Mouse (Mus musculus): ENCODE results near the gene Apom. TPM values are rescaled to one million over a fixed set of nuclear protein-coding genes. Genes with fewer than 3 reads are reported as not detected.

Gene Apom
- polyA plus RNA-seq, 1 experiment = not detected

DNA sequence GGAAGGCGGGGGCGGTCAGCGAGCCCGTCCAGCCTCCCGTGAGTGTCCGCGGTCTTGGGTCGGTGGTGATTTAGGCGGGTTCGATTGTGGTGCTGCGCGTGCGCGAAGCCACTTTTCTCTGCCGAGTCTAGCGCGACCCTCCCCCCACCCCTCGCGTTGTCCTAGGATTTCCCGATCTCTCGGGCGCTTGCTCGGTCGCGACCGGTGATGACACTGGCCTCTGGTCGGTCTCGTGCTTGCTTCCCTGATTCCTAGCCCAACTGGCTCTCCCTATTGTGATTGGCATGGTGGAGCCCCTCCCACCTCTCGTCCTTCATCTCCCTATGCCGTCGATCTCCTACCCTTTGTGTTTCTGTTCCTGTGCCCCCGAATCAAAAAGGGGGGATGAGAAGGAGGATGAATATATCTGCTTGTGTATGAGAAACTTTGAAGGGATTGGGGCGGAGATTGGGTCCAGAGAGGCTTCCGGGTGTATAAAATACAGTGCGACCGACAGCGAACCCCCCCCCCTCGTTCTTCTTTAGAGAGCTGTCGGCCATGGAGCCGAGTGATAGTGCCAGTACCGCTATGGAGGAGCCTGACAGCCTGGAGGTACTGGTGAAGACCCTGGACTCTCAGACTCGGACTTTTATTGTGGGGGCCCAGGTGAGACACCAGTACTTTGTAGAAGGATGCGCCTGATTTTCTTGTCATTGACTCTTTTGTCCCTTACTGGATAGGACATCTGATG, 3.9 kb upstream of the Apom start:
- H3K4me1 ChIP-seq (ENCODE audit: control insufficient read depth, insufficient read depth, low read length) = peaks cover 2% of the 10 kb centered on the region
- TF ChIP-seq POLR2A (IDR thresholded peaks at IDR 0.05; ENCODE audit: insufficient read depth, low read depth, low read length) (no peak), CTCF (IDR thresholded peaks at IDR 0.05; ENCODE audit: insufficient read depth, low read depth, low read length) (no peak)
- peak overlapping the region; percentile 83 for H3K27ac ChIP-seq (ENCODE audit: insufficient read depth, low read depth, low read length)
- peak overlapping the region; percentile 81 for H3K4me3 ChIP-seq (ENCODE audit: insufficient read depth, low read depth, low read length)
- under 1% methylated on average over 43 of the region's 43 CpGs for WGBS

DNA sequence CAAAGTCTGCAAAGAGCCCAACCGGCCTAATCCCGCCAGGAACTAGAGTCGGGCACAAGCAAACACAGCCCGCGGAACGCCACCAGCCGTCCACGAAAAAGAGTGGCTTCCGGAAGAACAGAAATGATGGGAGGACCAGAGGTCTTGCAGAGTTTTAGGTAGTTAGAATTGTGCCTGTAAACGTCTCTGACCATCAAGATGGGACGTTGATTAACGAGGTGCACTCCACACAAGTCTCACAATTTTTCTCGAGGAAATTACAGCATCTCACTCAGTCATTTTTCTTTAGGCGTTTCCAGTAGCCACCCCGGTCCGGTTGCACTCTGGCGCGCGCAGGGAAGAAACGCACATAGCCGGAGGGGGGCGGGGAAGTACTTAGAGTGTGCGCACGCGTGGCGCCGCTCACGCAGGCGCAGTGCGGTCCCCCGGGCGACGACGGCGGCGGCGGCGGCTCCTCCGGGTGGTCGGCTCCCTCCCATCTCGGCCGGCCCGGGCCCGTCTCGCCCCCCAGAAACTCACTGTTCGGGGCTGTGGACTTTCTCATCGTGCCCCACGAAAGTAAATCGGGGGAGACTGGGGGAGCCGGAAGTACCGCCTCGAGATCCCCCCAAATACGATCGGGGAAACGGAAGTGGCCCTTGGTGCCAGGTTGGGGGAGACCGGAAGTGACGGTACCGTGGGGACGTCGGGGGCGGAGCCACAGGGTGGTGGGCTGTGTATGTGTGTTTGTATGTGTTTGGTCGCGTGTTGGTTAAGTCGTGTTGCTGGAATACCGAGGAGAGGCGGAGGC, 3.1 kb upstream of the Apom start, which contains the start of gene Bag6:
Gene Bag6, plus strand, starts transcription at position 378 of the 790 bp plus-strand sequence.
- H3K27ac ChIP-seq (ENCODE audit: insufficient read depth, low read depth, low read length) = peak within 1 kb of the TSS; percentile 83
- H3K4me3 ChIP-seq (ENCODE audit: insufficient read depth, low read depth, low read length) = peak within 1 kb of the TSS; percentile 81
- H3K4me1 ChIP-seq (ENCODE audit: control insufficient read depth, insufficient read depth, low read length) = peaks cover 2% of the 10 kb centered on the region
- under 1% methylated on average over 66 of the region's 66 CpGs for WGBS
- no peak for TF ChIP-seq CTCF (IDR thresholded peaks at IDR 0.05; ENCODE audit: insufficient read depth, low read depth, low read length)
- TF ChIP-seq POLR2A (IDR thresholded peaks at IDR 0.05; ENCODE audit: insufficient read depth, low read depth, low read length) = peak; percentile 39; the same call in 1 of the 2 replicates

DNA sequence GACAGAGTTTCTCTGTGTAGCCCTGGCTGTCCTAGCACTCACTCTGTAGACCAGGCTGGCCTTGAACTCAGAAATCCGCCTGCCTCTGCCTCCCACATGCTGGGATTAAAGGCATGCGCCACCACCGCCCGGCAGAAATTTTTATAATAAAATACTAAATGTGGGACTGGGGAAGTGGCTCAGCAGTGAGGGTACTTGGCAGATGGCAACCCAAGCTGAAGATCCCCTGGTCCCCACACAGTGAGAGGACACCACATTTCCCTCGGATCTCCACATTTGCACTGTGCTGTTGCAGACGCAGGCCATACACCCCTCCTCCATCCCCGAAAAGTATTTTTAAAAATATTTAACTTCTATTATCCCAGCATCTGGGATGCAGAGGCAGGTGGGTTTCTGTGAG, 1.7 kb upstream of the Apom start:
- Histone ChIP-seq H3K4me3 (ENCODE audit: insufficient read depth, low read depth, low read length) (no peak overlapping the region), H3K27ac (ENCODE audit: insufficient read depth, low read depth, low read length) (no peak overlapping the region), H3K4me1 (ENCODE audit: control insufficient read depth, insufficient read depth, low read length) (peaks cover 3% of the 10 kb centered on the region)
- TF ChIP-seq POLR2A (IDR thresholded peaks at IDR 0.05; ENCODE audit: insufficient read depth, low read depth, low read length) (no peak), CTCF (IDR thresholded peaks at IDR 0.05; ENCODE audit: insufficient read depth, low read depth, low read length) (no peak)
- WGBS = 91% methylated on average over 7 of the region's 7 CpGs

DNA sequence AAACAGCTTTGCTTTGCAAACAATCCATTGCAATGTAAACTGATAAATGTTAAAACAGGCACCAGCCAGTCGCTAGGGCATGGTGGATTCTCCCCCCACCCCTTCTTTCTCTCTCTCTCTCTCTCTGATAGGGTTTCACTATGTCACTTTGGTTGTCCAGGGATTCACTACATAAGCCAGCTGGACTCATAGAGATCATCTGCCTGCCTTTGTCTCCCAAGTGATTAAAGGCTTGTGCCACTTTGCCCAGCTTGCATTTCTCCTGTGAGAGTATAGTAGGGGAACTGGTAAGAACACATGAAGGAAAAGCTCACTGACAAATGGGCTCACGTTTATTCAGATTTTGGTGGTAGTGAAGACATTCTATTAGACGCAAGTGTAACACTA, 317 bp upstream of the Apom start:
- TF ChIP-seq POLR2A (IDR thresholded peaks at IDR 0.05; ENCODE audit: insufficient read depth, low read depth, low read length) = no peak
- TF ChIP-seq CTCF (IDR thresholded peaks at IDR 0.05; ENCODE audit: insufficient read depth, low read depth, low read length) = no peak
- 65% methylated on average over 3 of the region's 3 CpGs for WGBS

DNA sequence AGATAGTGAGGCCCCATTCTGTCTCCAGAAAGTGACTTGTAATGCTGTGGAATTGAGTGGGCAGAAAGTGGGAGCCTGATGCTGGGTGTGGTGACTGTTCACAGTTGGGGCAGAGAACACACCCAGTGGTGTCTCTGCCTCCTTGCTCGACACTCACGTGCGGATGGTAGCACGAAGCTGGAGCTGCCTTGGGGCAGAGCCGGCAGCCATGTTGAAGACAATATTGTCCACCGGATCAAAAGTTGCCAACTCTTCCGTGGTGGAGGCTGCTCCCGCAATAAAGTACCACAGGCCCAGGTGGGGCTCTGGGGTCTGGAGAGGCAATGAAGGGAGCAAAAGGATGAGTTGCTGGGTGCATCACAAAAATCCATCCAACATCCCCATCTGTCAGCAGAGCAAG, 812 bp downstream of the Apom start:
- no peak overlapping the region for H3K27ac ChIP-seq (ENCODE audit: insufficient read depth, low read depth, low read length)
- H3K4me3 ChIP-seq (ENCODE audit: insufficient read depth, low read depth, low read length) = no peak overlapping the region
- peaks cover 18% of the 10 kb centered on the region for H3K4me1 ChIP-seq (ENCODE audit: control insufficient read depth, insufficient read depth, low read length)
- 85% methylated on average over 8 of the region's 8 CpGs for WGBS
- TF ChIP-seq CTCF (IDR thresholded peaks at IDR 0.05; ENCODE audit: insufficient read depth, low read depth, low read length) (no peak), POLR2A (IDR thresholded peaks at IDR 0.05; ENCODE audit: insufficient read depth, low read depth, low read length) (no peak)

More for the DNA sequence above, 317 bp upstream of the Apom start:
- Histone ChIP-seq H3K4me3 (ENCODE audit: insufficient read depth, low read depth, low read length) (no peak overlapping the region), H3K4me1 (ENCODE audit: control insufficient read depth, insufficient read depth, low read length) (peaks cover 12% of the 10 kb centered on the region), H3K27ac (ENCODE audit: insufficient read depth, low read depth, low read length) (no peak overlapping the region)

DNA sequence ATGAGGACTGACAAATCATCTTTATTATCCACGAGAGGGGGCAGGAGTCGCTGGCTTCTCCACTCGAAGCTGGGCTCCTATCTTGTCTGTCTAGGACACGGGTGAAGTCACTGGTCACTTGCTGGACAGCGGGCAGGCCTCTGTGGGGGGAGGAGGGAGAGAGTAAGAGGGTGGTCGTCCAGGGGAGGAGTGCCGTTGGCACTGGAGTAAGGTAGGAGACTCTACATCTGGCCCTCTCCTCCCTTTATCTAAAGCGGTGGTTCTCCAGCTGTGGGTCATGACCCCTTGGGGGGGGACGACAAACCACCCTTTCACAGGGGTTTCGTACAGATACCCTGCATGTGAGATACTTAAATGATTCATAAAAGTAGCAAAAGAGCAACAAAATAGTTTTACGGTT, 2.9 kb downstream of the Apom start:
- no peak overlapping the region for H3K27ac ChIP-seq (ENCODE audit: insufficient read depth, low read depth, low read length)
- WGBS = 75% methylated on average over 11 of the region's 11 CpGs
- no peak overlapping the region for H3K4me3 ChIP-seq (ENCODE audit: insufficient read depth, low read depth, low read length)
- TF ChIP-seq CTCF (IDR thresholded peaks at IDR 0.05; ENCODE audit: insufficient read depth, low read depth, low read length) (no peak), POLR2A (IDR thresholded peaks at IDR 0.05; ENCODE audit: insufficient read depth, low read depth, low read length) (no peak)
- H3K4me1 ChIP-seq (ENCODE audit: control insufficient read depth, insufficient read depth, low read length) = peaks cover 20% of the 10 kb centered on the region

DNA sequence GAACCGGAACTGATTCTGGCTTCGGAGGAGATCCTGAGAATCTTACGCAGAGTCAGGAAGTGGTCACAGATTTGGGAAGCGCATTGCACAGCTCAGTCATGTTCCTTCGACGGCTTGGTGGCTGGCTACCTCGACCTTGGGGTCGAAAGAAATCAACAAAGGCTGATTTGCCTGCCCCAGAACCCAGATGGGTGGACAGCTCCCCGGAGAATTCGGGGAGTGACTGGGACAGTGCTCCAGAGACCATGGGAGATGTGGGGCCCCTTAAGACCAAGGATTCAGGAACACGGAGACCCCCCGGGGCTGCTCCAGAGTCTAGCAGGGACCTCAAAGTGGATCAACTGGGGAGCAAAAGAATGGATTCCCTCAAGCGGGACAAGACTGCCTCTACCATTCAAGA, 4.8 kb downstream of the Apom start:
- 66% methylated on average over 13 of the region's 13 CpGs for WGBS
- Histone ChIP-seq H3K4me3 (ENCODE audit: insufficient read depth, low read depth, low read length) (peak overlapping the region; percentile 77), H3K27ac (ENCODE audit: insufficient read depth, low read depth, low read length) (no peak overlapping the region; the same call in 1 of the 2 replicates), H3K4me1 (ENCODE audit: control insufficient read depth, insufficient read depth, low read length) (peaks cover 20% of the 10 kb centered on the region)
- no peak for TF ChIP-seq POLR2A (IDR thresholded peaks at IDR 0.05; ENCODE audit: insufficient read depth, low read depth, low read length)
- TF ChIP-seq CTCF (IDR thresholded peaks at IDR 0.05; ENCODE audit: insufficient read depth, low read depth, low read length) = no peak

DNA sequence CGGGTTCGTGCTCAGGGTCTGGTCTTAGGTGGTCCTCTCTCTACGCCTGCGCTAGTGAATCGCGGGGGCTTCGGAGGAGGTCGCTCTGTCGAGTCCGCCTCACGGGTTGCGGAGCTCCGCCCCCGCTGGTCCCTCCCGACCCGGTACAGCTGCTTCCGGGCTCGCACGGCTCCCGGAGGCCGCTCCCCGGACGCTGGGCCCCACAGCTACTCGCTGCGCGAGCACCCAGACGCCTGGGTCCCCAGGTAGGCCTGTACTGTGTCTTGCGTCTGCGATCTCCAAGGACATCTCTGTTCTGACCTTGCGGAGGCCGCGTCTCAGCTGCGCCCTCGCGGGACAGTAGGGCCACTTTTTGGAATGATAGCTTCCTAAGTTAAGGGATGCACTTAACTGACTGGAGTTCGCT, 5.6 kb downstream of the Apom start, which contains the start of gene D17H6S53E:
Gene D17H6S53E, plus strand, starts transcription at position 168 of the 406 bp plus-strand sequence.
- Histone ChIP-seq H3K27ac (ENCODE audit: insufficient read depth, low read depth, low read length) (peak within 1 kb of the TSS; percentile 82), H3K4me3 (ENCODE audit: insufficient read depth, low read depth, low read length) (peak within 1 kb of the TSS; percentile 77), H3K4me1 (ENCODE audit: control insufficient read depth, insufficient read depth, low read length) (peaks cover 20% of the 10 kb centered on the region)
- under 1% methylated on average over 36 of the region's 36 CpGs for WGBS
- TF ChIP-seq CTCF (IDR thresholded peaks at IDR 0.05; ENCODE audit: insufficient read depth, low read depth, low read length) (no peak), POLR2A (IDR thresholded peaks at IDR 0.05; ENCODE audit: insufficient read depth, low read depth, low read length) (peak; percentile 92)

DNA sequence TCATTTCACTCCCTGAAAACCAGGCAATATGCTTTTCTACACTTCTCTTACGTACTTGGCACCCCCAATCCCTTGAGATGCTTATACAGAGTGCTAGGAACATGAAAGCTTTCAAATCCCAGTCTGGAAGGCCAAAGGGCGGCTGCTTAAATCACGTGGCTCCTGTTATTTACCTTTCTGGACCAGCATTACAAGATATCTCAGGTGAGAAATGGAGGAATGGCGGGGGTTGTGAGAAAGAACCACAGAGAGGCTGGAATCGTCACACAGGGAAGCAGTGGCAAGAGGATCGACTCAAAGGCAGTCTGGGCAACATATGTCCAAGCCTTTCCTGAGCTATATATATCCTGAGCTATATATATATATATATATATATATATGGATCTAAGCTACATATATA, 6.3 kb downstream of the Apom start:
- H3K4me3 ChIP-seq (ENCODE audit: insufficient read depth, low read depth, low read length) = peak overlapping the region; percentile 77; the same call in 1 of the 2 replicates
- no peak for TF ChIP-seq CTCF (IDR thresholded peaks at IDR 0.05; ENCODE audit: insufficient read depth, low read depth, low read length)
- TF ChIP-seq POLR2A (IDR thresholded peaks at IDR 0.05; ENCODE audit: insufficient read depth, low read depth, low read length) = no peak
- no peak overlapping the region for H3K27ac ChIP-seq (ENCODE audit: insufficient read depth, low read depth, low read length)
- H3K4me1 ChIP-seq (ENCODE audit: control insufficient read depth, insufficient read depth, low read length) = peaks cover 20% of the 10 kb centered on the region
- 35% methylated on average over 6 of the region's 6 CpGs for WGBS

All from olfactory bulb, adult 2 months (tissue).